Mouse (Mus musculus) heart, postnatal 0 days (tissue): ENCODE results near the gene Gm49405.

Source experiments
- CTCF ChIP-seq: IDR thresholded peaks from 2 replicates; pipeline ENCODE4 v1.5.1; 2016; ENCODE audit warnings: antibody characterized with exemption, control low read depth, low read depth
- EP300 ChIP-seq: IDR thresholded peaks from 2 replicates; pipeline ENCODE4 v1.6.1; 2016; ENCODE audit warnings: antibody characterized with exemption, low read depth

GRCm38 (mm10) chr19:3951461-3951860 is 49.0 kb upstream of the Gm49405 start:
- no peak for TF ChIP-seq CTCF
- TF ChIP-seq EP300, result no peak
